Mouse (Mus musculus) Patski (cell line): ENCODE data around the gene H2-Oa. TPM values are rescaled to one million over a fixed set of nuclear protein-coding genes. Genes with fewer than 3 reads are reported as not detected.
A peak's percentile ranks its signal among the peaks of the same experiment; 100 is the strongest.

Source experiments
- ATAC-seq: fragments of 100-300 bp; one replicate; pipeline ENCODE4 v1.8.0; 2021
- CTCF ChIA-PET: fragments of 350-600 bp; sonication (Branson Sonifier 250); formaldehyde crosslinking; loops from one replicate; lab custom pipeline; 2022; ENCODE audit warnings: inconsistent platforms; lab: Charles Lee
- POLR2A ChIA-PET: fragments of 350-600 bp; sonication (Branson Sonifier 250); formaldehyde crosslinking; loops from one replicate; lab custom pipeline; 2022; ENCODE audit warnings: antibody characterized with exemption, inconsistent platforms; lab: Charles Lee
- DNase-seq: peaks from one replicate; pipeline ENCODE4 v3.0.0-alpha.2; 2011; ENCODE audit warnings: low read depth, low spot score
- H3K27me3 ChIP-seq: fragments of 371-371 bp; one replicate; pipeline ENCODE4 v1.5.1; 2021
- CTCF ChIP-seq: fragments of 100-300 bp; IDR thresholded peaks from one replicate; pipeline ENCODE4 v1.5.1; 2021
- in situ Hi-C: fragments of 300-500 bp; cut with MboI; formaldehyde crosslinking; loops from 3 replicates; pipeline ENCODE4 v1.11.1; 2018; ENCODE audit warnings: low pct_unique_long_range_greater_than_20kb, mixed read lengths
- polyA plus RNA-seq: library from polyadenylated mRNA; unstranded; gene quantifications from one replicate; pipeline ENCODE4 v1.2.3, GENCODE M21; 2021

H2-Oa gene
- polyA plus RNA-seq, 1 experiment from 2014 or later: not detected

GRCm38 (mm10) chr17:34109806-34110195 lies 17.7 kb downstream of the H2-Oa start:
- no peak for TF ChIP-seq CTCF
- no peak for ATAC-seq
- DNase-seq: no peak
- ChIA-PET POLR2A (interaction anchor here (0.6 to 2.2 kb wide), 2 partner anchors 9 to 12 kb away, joined by 3 to 12 read pairs; partner anchors contain the start of gene H2-DMa), CTCF (interaction anchor here (0.9 to 5.1 kb wide), 5 partner anchors 8 to 61 kb away, joined by 3 to 32 read pairs (median 5); partner anchors contain the start of gene H2-DMa)
- no peaks in the 10 kb centered on the region for H3K27me3 ChIP-seq
- in situ Hi-C loops: loop anchor here (25.0 kb wide), 1 partner anchor 1802 kb away; the partner anchor contains the start of genes Atat1, Mrps18b and Ppp1r10

GRCm38 (mm10) chr17:34110309-34110708 lies 18.2 kb downstream of the H2-Oa start:
- H3K27me3 ChIP-seq: no peaks in the 10 kb centered on the region
- in situ Hi-C loops: loop anchor here (25.0 kb wide), 1 partner anchor 1802 kb away; the partner anchor contains the start of genes Atat1, Mrps18b and Ppp1r10
- CTCF ChIA-PET: interaction anchor here (0.9 to 5.1 kb wide), 5 partner anchors 9 to 60 kb away, joined by 3 to 32 read pairs (median 4); partner anchors contain the start of gene H2-DMa
- DNase-seq (no peak), ATAC-seq (no peak)
- no peak for TF ChIP-seq CTCF
- POLR2A ChIA-PET: interaction anchor here (0.6 to 2.2 kb wide), 2 partner anchors 9 to 11 kb away, joined by 3 to 12 read pairs; partner anchors contain the start of gene H2-DMa

DNA sequence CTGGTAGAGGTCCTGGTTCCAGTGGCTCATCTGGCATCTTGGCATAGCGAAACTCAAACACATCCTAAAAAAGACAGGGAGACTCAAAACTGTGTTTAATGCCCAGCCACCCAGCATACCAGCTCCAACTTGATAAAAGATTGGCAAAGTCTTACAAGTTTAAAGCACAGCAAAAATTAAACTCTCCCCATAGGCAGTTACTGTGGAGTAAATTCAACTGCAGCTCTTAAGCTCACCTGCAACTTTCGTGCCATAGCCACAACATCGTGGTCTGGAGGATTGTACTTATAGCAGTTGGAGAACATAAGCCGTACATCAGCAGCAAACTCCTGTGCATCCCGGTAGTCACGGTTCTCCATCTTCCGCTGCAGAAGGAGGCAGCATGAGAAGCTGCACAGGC lies 22.0 kb downstream of the H2-Oa start:
- CTCF ChIA-PET: interaction anchor here (0.9 to 5.1 kb wide), 2 partner anchors 15 to 20 kb away, joined by 3 to 32 read pairs; no protein-coding TSS in a partner anchor
- POLR2A ChIA-PET: interaction anchor here (1.0 kb wide), 1 partner anchor 56 kb away, joined by 3 read pairs; no protein-coding TSS in a partner anchor
- ATAC-seq (no peak), DNase-seq (no peak)
- H3K27me3 ChIP-seq: no peaks in the 10 kb centered on the region
- in situ Hi-C loops: loop anchor here (25.0 kb wide), 1 partner anchor 1798 kb away; the partner anchor contains the start of genes Atat1, Mrps18b and Ppp1r10
- no peak for TF ChIP-seq CTCF

- in situ Hi-C loops: loop anchor here (25.0 kb wide), 1 partner anchor 1795 kb away; the partner anchor contains the start of genes Atat1, Mrps18b and Ppp1r10
- no peak for ATAC-seq
- POLR2A ChIA-PET: interaction anchor here (0.7 to 2.1 kb wide), 3 partner anchors 11 to 66 kb away, joined by 3 to 9 read pairs (median 7); no protein-coding TSS in a partner anchor
- no peak for DNase-seq
- CTCF ChIA-PET: interaction anchor here (0.9 to 6.9 kb wide), 6 partner anchors 8 to 48 kb away, joined by 3 to 42 read pairs (median 4); no protein-coding TSS in a partner anchor
- TF ChIP-seq CTCF: no peak
- no peaks in the 10 kb centered on the region for H3K27me3 ChIP-seq
Measured at GRCm38 (mm10) chr17:34116736-34117370, 24.7 kb downstream of the H2-Oa start.

DNA sequence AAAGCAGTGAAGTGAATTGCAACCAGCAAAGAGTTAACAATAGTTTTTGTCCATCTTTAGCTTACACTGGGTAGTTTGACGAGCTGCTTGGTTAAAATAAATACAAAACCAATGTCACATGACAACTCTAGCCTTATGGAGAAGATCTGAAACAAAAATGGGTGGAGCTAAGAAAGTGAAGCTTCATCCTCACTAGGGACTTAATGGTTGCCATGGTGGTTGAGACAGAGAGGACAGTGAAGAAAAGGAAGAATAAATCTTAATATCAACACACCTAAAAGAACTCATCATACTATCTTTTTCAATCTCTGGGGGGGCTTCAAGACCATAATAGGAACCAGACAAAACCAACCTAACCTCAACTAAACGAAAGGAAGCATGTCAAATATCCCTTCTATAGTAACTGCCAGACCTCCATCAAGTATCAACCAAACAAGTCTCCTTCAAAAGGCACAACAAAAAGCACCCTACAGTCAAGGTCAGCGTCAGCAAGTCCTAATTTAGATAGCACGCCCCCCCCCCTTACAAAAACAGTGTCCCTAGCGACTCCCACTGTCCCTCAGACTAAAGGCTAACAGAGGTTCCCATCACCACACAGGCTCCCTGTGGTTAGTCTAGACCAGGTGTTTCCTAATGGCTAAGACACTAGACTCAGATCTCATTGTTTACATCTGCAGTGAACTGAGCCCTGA lies 25.4 kb downstream of the H2-Oa start:
- POLR2A ChIA-PET: interaction anchor here (2.1 to 3.4 kb wide), 3 partner anchors 8 to 17 kb away, joined by 9 to 19 read pairs (median 12); no protein-coding TSS in a partner anchor
- ATAC-seq (no peak), DNase-seq (no peak)
- in situ Hi-C loops: loop anchor here (25.0 kb wide), 1 partner anchor 1795 kb away; the partner anchor contains the start of genes Atat1, Mrps18b and Ppp1r10
- CTCF ChIA-PET: interaction anchor here (0.8 to 6.9 kb wide), 3 partner anchors 17 to 24 kb away, joined by 3 to 42 read pairs (median 3); no protein-coding TSS in a partner anchor
- no peaks in the 10 kb centered on the region for H3K27me3 ChIP-seq
- no peak for TF ChIP-seq CTCF

- CTCF ChIA-PET: interaction anchor here (0.8 to 6.9 kb wide), 3 partner anchors 8 to 25 kb away, joined by 3 to 42 read pairs (median 4); no protein-coding TSS in a partner anchor
- POLR2A ChIA-PET: interaction anchor here (0.8 to 3.4 kb wide), 4 partner anchors 9 to 47 kb away, joined by 3 to 19 read pairs (median 8); no protein-coding TSS in a partner anchor
- ATAC-seq: no peak
- in situ Hi-C loops: loop anchor here (25.0 kb wide), 1 partner anchor 1794 kb away; the partner anchor contains the start of genes Atat1, Mrps18b and Ppp1r10
- no peak for TF ChIP-seq CTCF
- H3K27me3 ChIP-seq: no peaks in the 10 kb centered on the region
- DNase-seq: peak; percentile 47
Measured at GRCm38 (mm10) chr17:34118113-34118872, 26.2 kb downstream of the H2-Oa start.

DNA sequence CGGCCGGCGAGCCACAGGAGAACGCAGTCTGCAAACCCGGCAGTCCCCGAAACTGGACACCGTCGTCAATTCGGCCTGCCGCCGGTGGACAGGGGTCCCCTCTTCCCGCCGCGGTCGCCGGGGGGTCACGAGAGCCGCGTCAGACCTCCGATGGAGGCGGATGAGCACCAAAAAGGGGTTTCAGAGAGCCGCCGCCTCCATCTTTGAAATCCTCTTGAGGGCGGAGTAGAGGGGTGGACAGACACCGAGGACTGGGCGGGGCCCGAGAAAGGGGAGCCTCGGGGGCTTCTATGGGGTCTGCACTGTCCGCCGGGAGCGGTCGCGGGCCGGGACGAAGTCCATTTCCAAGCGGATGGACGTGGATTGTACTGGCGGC lies 26.7 kb downstream of the H2-Oa start:
- ATAC-seq (no peak), DNase-seq (no peak)
- ChIA-PET CTCF (interaction anchor here (1.5 to 6.9 kb wide), 2 partner anchors 9 to 15 kb away, joined by 4 to 42 read pairs; no protein-coding TSS in a partner anchor), POLR2A (interaction anchor here (0.8 to 3.4 kb wide), 5 partner anchors 9 to 46 kb away, joined by 3 to 19 read pairs (median 12); no protein-coding TSS in a partner anchor)
- in situ Hi-C loops: loop anchor here (25.0 kb wide), 1 partner anchor 1793 kb away; the partner anchor contains the start of genes Atat1, Mrps18b and Ppp1r10
- no peaks in the 10 kb centered on the region for H3K27me3 ChIP-seq
- no peak for TF ChIP-seq CTCF

- CTCF ChIA-PET: interaction anchor here (1.5 to 6.9 kb wide), 2 partner anchors 10 to 15 kb away, joined by 4 to 42 read pairs; no protein-coding TSS in a partner anchor
- in situ Hi-C loops: loop anchor here (25.0 kb wide), 1 partner anchor 1793 kb away; the partner anchor contains the start of genes Atat1, Mrps18b and Ppp1r10
- TF ChIP-seq CTCF: no peak
Measured at GRCm38 (mm10) chr17:34119249-34120179, 27.4 kb downstream of the H2-Oa start, which contains the start of gene H2-DMa. Gene H2-DMa, plus strand, starts transcription at chr17:34119541.

More at GRCm38 (mm10) chr17:34119249-34120179, 27.4 kb downstream of the H2-Oa start, which contains the start of gene H2-DMa:
- DNase-seq (peak; percentile 95), ATAC-seq (peak; percentile 40)
- POLR2A ChIA-PET: interaction anchor here (0.9 to 3.4 kb wide), 5 partner anchors 10 to 45 kb away, joined by 3 to 19 read pairs (median 12); no protein-coding TSS in a partner anchor
- no peaks in the 10 kb centered on the region for H3K27me3 ChIP-seq
